11 mouse cellular contexts compared by ENCODE assay signal in genomic region chr2:147378934-147379333, GRCm38 (mm10). TPM values are rescaled to one million over a fixed set of nuclear protein-coding genes. Genes with fewer than 3 reads are reported as not detected.
A peak's percentile ranks its signal among the peaks of the same experiment; 100 is the strongest.
DNase-seq lines count a peak whose midpoint lies in the region; ATAC-seq and TF ChIP-seq lines count a peak whose summit lies in the region.
"Had no signal": no experiment of that assay in that cellular context is flagged by ENCODE, and none has a peak within 500 bp of the region (broad histone marks: within the 10 kb centered on the region; RNA-seq: fewer than 3 reads in every experiment).

No protein-coding gene starts in this region.

- H3K4me1 ChIP-seq in liver, postnatal 0 days (ENCODE audit: insufficient read depth) = no peaks in the 10 kb centered on the region
- no peaks in the 10 kb centered on the region for H3K4me1 ChIP-seq in embryonic facial prominence, embryonic 11.5 days (ENCODE audit: control insufficient read depth, insufficient read depth, low read length)
- H3K4me1 ChIP-seq: embryonic facial prominence, embryonic 15.5 days; limb, embryonic 12.5 days had no signal

- TF ChIP-seq CTCF in liver, postnatal 0 days (IDR thresholded peaks at IDR 0.05; ENCODE audit: low read depth) = peak; percentile 65

- intact Hi-C loops in left cerebral cortex, postnatal 4 days (cut with DNase I) = loop anchor here (5.0 kb wide), 2 partner anchors 278 to 408 kb away; no protein-coding TSS in a partner anchor
- intact Hi-C loops in heart, postnatal 10 days (cut with DNase I) = loop anchor here (10.0 kb wide), 1 partner anchor 294 kb away; the partner anchor contains the start of gene Nkx2-4

- no peak overlapping the region for H3K9ac ChIP-seq in liver, postnatal 0 days (replicated peaks)
- H3K9ac ChIP-seq in embryonic facial prominence, embryonic 11.5 days (replicated peaks; ENCODE audit: low read length) = no peak overlapping the region
- H3K9ac ChIP-seq: embryonic facial prominence, embryonic 15.5 days; limb, embryonic 12.5 days had no signal

- H3K4me3 ChIP-seq in liver, postnatal 0 days (ENCODE audit: low read depth, low read length) = no peak overlapping the region
- H3K4me3 ChIP-seq in embryonic facial prominence, embryonic 11.5 days (ENCODE audit: low read depth, low read length) = no peak overlapping the region
- H3K4me3 ChIP-seq: embryonic facial prominence, embryonic 15.5 days; limb, embryonic 12.5 days had no signal

- H3K4me2 ChIP-seq in liver, postnatal 0 days (ENCODE audit: low read depth, low read length) = no peak overlapping the region
- H3K4me2 ChIP-seq in embryonic facial prominence, embryonic 11.5 days (ENCODE audit: low read depth, low read length) = no peak overlapping the region
- H3K4me2 ChIP-seq: embryonic facial prominence, embryonic 15.5 days; limb, embryonic 12.5 days had no signal

- peaks cover 17% of the 10 kb centered on the region for H3K27me3 ChIP-seq in liver, postnatal 0 days (ENCODE audit: insufficient read depth, low read length)
- peaks cover 18% of the 10 kb centered on the region for H3K27me3 ChIP-seq in embryonic facial prominence, embryonic 11.5 days (ENCODE audit: control insufficient read depth, insufficient read depth, low read length)

- no peaks in the 10 kb centered on the region for H3K36me3 ChIP-seq in liver, postnatal 0 days (replicated peaks; ENCODE audit: insufficient read depth, low read length)
- H3K36me3 ChIP-seq in embryonic facial prominence, embryonic 11.5 days (replicated peaks; ENCODE audit: control insufficient read depth, insufficient read depth, low read depth, low read length) = no peaks in the 10 kb centered on the region
- H3K36me3 ChIP-seq: embryonic facial prominence, embryonic 15.5 days; limb, embryonic 12.5 days had no signal

- WGBS in liver, postnatal 0 days (ENCODE audit: insufficient replicate concordance) = 10% methylated on average over 4 of the region's 4 CpGs
- WGBS in embryonic facial prominence, embryonic 11.5 days = 5% methylated on average over 4 of the region's 4 CpGs

- no peaks in the 10 kb centered on the region for H3K9me3 ChIP-seq in liver, postnatal 0 days (ENCODE audit: low read length)
- no peaks in the 10 kb centered on the region for H3K9me3 ChIP-seq in embryonic facial prominence, embryonic 11.5 days (replicated peaks; ENCODE audit: control insufficient read depth, low read length)
- H3K9me3 ChIP-seq: embryonic facial prominence, embryonic 15.5 days; limb, embryonic 12.5 days had no signal

- peak; percentile 13 to 23 for DNase-seq in cerebellum, adult 18-20 months
- DNase-seq in cerebellum, adult 9-11 months = no peak
- DNase-seq in liver, postnatal 0 days = peak; percentile 26
- no peak for DNase-seq in liver
- peak; percentile 77 for DNase-seq in embryonic facial prominence, embryonic 11.5 days (ENCODE audit: low spot score)
- DNase-seq in left cerebral cortex, postnatal 4 days = peak; percentile 68
- no peak for DNase-seq in T-cell, adult 2 months (ENCODE audit: low spot score)
- DNase-seq in heart, postnatal 10 days = no peak

- H3K27ac ChIP-seq in liver, postnatal 0 days (ENCODE audit: low read depth) = no peak overlapping the region
- no peak overlapping the region for H3K27ac ChIP-seq in embryonic facial prominence, embryonic 11.5 days (replicated peaks; ENCODE audit: low read depth, low read length)
- H3K27ac ChIP-seq: embryonic facial prominence, embryonic 15.5 days; limb, embryonic 12.5 days had no signal

- no peak for TF ChIP-seq EP300 in liver, postnatal 0 days (IDR thresholded peaks at IDR 0.05; ENCODE audit: low read depth)

- ATAC-seq in liver, postnatal 0 days = no peak
- ATAC-seq in embryonic facial prominence, embryonic 11.5 days (replicated peaks; ENCODE audit: insufficient number of reproducible peaks, low FRiP score, low TSS enrichment, low read depth) = no peak

RNA-seq across cellular contexts. Expression of gene Pax1, which starts 17.2 kb away (rescaled TPM):
- polyA plus RNA-seq in liver, postnatal 0 days (2015; fragmentation: Nextera tagmentation; extraction: Ambion mirVana) = 0.04 TPM in 1 of 2 replicates, not detected in the other
- polyA plus RNA-seq in embryonic facial prominence, embryonic 11.5 days (2014; fragmentation: Nextera tagmentation; extraction: Ambion mirVana) = 6.5 and 9.1 TPM in 2 replicates
- not detected for total RNA-seq in left cerebral cortex, postnatal 4 days (2021)
- not detected for total RNA-seq in heart, postnatal 10 days (2021)
- polyA plus RNA-seq: small intestine, adult 2 months had no signal

Comparison
In these comparisons a context has a peak if more than half of its experiments do, and no peak if none do; other contexts are left out.
1. DNase-seq: peak in cerebellum, adult 18-20 months (2 of 2), liver, postnatal 0 days (single experiment), embryonic facial prominence, embryonic 11.5 days (single experiment) and left cerebral cortex, postnatal 4 days (single experiment); none in cerebellum, adult 9-11 months (single experiment), liver (single experiment), T-cell, adult 2 months (single experiment) and heart, postnatal 10 days (0 of 2).